Mouse (Mus musculus) hematopoietic stem cell, adult 5-6 weeks (primary cell): ENCODE data around the gene Arsb. TPM values are rescaled to one million over a fixed set of nuclear protein-coding genes. Genes with fewer than 3 reads are reported as not detected.
"Not testable (repeated sequence)": the region's sequence is repeated elsewhere in the genome, so short reads cannot be mapped to it uniquely, and the experiment has no call there.

Experiments
- ATAC-seq, 2 experiments: fragments of 125-278 bp in 1 of 2; replicated peaks in 1 of 2; 2 replicates each; pipeline ENCODE4 v1.8.0; 2016 to 2017; ENCODE audit warnings: inconsistent platforms in 2 of 2, mild to moderate bottlenecking in 2 of 2, moderate number of reproducible peaks in 2 of 2, low read depth in 1 of 2, moderate TSS enrichment in 1 of 2; ENCODE audit not compliant: low FRiP score in 2 of 2, poor library complexity in 2 of 2, severe bottlenecking in 2 of 2, insufficient read depth in 1 of 2, low TSS enrichment in 1 of 2
- total RNA-seq: library from RNA; stranded (forward); fragments of 172-1452, 232-1000 nt; gene quantifications from 2 replicates; pipeline ENCODE4 v1.2.3, GENCODE M21; 2017

Arsb gene
- total RNA-seq, 1 experiment from 2014 or later: 13.8 TPM

- ATAC-seq: no peak; a peak in 1 of 4 replicates
Observed at GRCm38 (mm10) chr13:93773704-93774315, 2.4 kb downstream of the Arsb start.

GRCm38 (mm10) chr13:93782823-93783222 lies 11.4 kb downstream of the Arsb start:
- ATAC-seq: peak in 1 of 2 experiments; percentile 49; a peak in 1 of 4 replicates

DNA sequence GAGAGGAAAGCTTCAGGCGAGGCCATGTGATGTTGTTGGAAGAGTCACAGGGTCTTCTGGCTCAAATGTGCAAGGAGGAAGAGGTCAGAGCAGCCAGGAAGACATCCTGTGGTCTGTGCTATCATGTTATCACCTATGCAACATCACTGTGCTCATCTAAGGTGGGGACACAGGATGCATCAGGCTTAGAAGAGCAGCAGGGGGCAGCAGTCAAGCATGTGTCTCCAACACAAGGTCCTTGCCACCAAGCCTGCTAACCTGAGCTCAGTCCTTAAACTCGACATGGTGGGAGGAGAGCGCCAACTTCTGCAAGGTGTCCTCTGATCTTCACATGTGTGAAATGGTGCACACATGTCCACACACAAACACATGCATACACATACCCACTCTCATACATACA lies 13.9 kb downstream of the Arsb start:
- ATAC-seq: peak in 1 of 2 experiments; percentile 37; a peak in 1 of 4 replicates

DNA sequence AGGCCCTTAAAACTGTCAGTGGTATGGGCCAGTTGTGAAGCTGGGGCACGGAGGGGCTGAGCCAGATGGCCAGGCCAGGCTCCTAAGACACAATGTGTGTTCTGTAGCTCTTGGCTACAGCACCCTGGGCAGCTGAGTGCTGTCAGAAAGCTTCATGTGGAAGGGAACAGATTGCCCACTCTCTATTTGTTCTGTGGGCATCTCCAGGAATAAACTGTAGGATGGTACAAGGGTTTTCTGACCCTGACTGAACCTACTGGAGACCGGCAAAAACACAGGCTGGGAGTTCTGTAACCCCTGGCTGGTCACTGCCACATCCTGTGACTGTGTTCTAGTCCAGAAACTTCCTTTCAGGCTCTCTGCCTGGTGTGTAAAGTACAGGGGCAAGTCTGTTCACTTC lies 14.6 kb downstream of the Arsb start:
- no peak for ATAC-seq

DNA sequence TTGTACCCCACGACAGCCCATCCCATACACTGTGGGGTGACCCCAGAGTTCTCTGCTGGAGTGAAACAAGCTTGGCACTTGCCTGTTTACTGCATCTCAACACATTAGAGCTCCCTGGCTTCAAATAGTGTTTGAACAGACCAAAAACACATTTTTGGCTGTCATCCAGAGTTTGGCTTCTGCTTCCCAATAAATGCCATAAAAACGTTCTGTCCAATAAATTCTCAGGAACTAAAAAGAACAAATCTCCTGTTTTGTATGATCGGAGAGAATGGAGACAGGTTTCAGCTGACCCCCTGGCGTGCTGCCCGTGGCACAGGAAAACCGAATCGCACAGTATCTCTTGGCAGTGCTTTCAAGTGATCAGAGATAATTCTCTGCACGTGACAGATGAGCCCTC lies 16.2 kb downstream of the Arsb start:
- ATAC-seq: no peak

DNA sequence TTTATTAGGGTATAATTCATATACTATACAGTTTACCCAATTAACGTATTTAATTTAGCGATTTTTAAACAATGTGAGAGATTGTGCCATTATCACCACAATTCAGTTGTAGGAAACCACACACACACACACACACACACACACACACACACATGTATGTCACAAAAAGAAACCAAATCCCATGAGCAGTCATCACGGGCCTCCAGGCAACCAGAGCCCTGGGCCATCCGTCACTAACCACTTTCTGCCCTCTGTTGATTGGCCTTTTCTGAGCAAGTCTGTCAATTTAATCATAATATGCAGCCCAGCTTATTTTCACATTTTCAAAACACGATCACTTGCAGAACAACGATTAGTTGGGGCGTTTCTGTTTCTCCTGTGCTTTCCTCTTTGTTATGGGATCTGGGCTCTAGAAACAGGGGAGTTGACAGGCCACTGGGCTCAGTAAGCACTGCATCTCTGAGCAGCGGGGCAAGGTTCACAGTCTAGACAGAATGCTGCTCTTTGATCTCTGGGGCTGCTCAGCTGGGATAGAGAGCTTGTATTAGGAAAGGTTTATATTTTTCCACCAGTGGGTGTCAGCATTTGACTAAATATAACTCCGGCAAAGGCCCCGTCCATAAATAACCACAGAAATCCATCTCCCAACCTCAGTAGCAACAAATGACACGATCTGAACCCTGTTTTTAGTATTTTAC lies 21.7 kb downstream of the Arsb start:
- peak in 1 of 2 experiments; percentile 56; a peak in 3 of 4 replicates for ATAC-seq

GRCm38 (mm10) chr13:93793643-93794182 lies 22.3 kb downstream of the Arsb start:
- no peak for ATAC-seq

GRCm38 (mm10) chr13:93797011-93797600 lies 25.7 kb downstream of the Arsb start:
- ATAC-seq: no peak

DNA sequence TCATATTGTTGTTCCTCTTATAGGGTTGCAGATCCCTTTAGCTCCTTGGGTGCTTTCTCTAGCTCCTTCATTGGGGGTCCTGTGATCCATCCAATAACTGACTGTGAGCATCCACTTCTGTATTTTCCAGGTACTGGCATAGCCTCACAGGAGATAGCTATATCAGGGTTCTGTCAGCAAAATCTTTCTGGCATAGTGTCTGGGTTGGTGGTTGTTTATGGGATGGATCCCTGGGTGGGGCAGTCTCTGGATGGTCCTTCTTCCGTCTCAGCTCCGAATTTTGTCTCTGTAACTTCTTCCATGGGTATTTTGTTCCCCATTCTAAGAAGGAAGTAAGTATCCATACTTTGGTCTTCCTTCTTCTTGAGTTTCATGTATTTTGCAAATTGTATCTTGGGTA lies 38.9 kb downstream of the Arsb start:
- ATAC-seq: not testable (repeated sequence)

DNA sequence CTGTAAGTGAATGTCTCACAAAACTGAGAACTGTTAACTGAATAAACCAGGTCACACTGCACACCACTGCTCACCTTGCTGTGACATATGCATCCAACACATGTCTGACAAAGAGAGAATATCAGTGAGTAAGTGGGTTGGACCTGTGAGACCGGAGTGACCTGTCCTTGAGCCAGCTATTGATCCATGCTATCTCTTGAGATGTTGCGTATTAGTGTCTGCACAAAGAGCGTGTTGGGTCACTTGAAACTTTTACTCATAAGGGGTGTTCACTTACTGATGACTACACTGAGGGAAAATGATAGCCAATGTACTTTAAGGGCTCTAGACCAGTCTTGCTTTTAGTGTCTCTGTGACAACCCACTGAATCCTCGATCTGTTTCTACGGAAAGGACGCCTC lies 42.7 kb downstream of the Arsb start:
- ATAC-seq: no peak

DNA sequence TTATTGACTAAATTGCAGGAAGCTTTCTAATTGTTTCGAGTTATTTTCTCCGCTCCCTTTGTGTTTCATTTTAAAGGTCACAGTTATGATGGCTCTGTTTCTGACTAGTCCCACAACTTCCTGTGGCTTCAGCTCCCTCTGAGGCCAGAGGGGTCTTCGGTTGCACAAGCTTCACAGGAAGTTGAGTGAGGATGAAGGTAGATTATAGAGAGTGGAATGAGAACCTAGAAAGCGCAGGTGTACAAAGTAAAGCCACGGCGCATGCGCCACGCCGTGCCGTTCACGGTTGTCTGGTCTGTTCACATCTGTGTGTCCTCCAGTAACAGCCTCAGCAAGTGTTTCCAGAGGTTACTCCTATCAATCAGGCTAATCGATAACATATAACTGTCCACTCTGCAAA lies 43.2 kb downstream of the Arsb start:
- ATAC-seq: no peak

- no peak for ATAC-seq
Observed at GRCm38 (mm10) chr13:93815128-93815527, 43.7 kb downstream of the Arsb start.

DNA sequence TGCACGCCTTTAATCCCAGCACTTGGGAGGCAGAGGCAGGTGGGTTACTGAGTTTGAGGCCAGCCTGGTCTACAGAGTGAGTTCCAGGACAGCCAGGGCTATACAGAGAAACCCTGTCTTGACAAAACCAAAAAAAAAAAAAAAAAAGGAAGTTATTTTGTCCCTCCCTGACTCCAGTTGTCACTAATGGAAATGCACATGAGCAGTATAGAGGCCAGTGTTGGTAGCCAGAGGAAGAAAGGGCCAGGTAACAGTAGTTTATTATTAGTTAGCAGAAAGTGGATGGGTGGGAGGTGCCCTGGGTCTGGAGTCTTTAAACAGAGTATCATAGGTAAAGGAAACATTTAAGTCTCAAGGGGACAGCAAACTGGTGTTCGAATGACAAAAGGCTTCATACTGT lies 44.7 kb downstream of the Arsb start:
- ATAC-seq: no peak

GRCm38 (mm10) chr13:93816688-93817331 lies 45.4 kb downstream of the Arsb start:
- no peak for ATAC-seq

DNA sequence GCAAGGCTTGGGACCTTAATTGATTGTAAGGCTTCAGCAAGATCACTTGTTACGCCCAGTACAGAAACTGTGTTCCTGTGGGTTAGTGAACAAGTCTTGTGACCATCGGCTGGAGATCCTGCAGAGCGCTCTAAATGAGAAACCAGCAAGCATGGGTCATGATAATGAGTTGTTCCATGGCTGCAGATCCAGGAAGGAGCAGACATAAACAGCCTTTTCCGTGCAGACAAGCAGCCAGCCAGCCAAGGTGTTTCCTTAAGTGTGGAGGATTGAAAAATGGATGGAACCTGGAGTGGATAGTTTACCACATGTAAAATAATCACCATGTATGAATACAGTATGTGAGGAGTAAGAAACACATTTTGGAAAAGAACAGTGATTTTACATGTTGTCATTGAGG lies 48.7 kb downstream of the Arsb start:
- ATAC-seq: no peak

GRCm38 (mm10) chr13:93822001-93822400 lies 50.6 kb downstream of the Arsb start:
- ATAC-seq: no peak

DNA sequence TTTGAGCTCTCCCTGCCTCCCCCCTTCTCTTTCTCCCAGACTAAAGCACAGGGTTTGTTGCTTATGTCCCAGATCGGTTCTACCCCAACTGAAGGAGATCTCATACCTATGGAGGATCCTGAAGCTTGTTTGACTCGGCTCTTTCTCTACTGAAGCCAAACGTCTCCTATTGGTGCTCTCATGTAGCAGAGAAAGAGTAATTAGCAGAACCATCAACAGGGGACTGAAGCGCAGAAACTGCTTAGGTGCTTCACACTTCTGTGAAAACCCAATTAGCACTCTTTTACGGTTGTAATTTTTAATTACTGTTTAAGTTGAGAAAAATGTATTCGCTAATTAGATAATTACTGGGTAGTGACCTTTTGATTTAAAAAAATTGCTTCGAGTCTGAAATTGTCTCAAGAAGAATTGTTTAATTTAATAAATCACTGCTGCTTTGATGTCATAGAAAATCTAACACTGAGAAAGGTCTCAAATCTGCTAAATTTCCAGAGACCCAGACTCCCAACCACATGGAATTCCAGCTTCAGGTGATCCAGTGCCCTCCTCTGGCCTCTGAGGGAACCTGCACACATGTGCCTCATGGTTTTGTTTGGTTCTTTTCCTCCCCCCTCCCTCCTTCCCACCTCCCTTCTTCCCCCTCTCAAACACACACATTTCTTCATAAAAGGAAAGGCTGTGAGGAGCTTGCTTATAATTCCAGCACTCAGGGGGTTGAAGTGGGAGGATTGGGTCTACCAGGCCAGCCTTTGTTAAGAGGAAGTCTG lies 54.5 kb downstream of the Arsb start:
- no peak for ATAC-seq
